In the genomic region with DNA sequence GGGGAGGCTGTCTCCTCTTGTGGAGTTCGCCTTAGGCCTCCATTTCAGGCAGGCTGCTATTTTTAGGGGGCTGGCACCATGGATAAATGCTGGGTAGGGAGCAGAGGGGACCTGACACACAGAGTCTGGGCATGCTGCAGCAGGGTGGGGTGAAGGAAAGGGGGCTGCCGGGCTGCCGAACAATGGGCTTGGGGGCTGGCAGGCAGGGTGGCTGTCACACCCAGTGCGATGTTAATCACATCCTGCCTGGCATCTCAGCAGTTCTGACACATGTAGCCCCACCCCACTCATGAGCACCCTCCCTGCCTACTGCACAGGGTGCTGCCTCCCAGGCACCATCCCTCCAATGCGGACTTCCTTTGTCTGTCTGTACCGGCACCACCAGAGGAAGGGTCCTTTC, we compare ENCODE assay signal across 8 mouse cellular contexts. TPM values are rescaled to one million over a fixed set of nuclear protein-coding genes. Genes with fewer than 3 reads are reported as not detected.
DNase-seq lines count a peak whose midpoint lies in the region; ATAC-seq and TF ChIP-seq lines count a peak whose summit lies in the region.

No protein-coding gene starts in this region.

- peaks cover 26% of the 10 kb centered on the region for H3K4me1 ChIP-seq in embryonic facial prominence, embryonic 14.5 days (ENCODE audit: control insufficient read depth, insufficient read depth, low read length)
- H3K4me1 ChIP-seq in hindbrain, embryonic 15.5 days (replicated peaks): peaks cover 24% of the 10 kb centered on the region
- H3K4me1 ChIP-seq in neural tube, embryonic 14.5 days (ENCODE audit: control insufficient read depth, insufficient read depth, low read length): peaks cover 14% of the 10 kb centered on the region; the same call in 1 of the 2 replicates
- H3K4me1 ChIP-seq in thymus, adult 2 months (replicated peaks; ENCODE audit: control insufficient read depth, insufficient read depth, low read length): no peaks in the 10 kb centered on the region

- 0 out of 2 replicates have a peak overlapping the region, but pooled peaks have one; percentile 20 for H3K9ac ChIP-seq in embryonic facial prominence, embryonic 14.5 days (ENCODE audit: low read depth, low read length)
- H3K9ac ChIP-seq in hindbrain, embryonic 15.5 days: no peak overlapping the region
- 0 out of 2 replicates have a peak overlapping the region, but pooled peaks have one; percentile 4 for H3K9ac ChIP-seq in neural tube, embryonic 14.5 days (replicated peaks; ENCODE audit: low read depth, low read length)

- peak; percentile 51 to 62 for DNase-seq in left cerebral cortex, postnatal 14 days (ENCODE audit: low spot score in 2 of 2)
- no peak for DNase-seq in left cerebral cortex, adult 18-20 months (ENCODE audit: low spot score in 2 of 2)
- DNase-seq in embryonic facial prominence, embryonic 14.5 days (ENCODE audit: low spot score): peak; percentile 17
- DNase-seq in adrenal gland, adult 18-20 months (ENCODE audit: low spot score in 2 of 2): no peak
- DNase-seq in urinary bladder, postnatal 25 days (ENCODE audit: low spot score): no peak
- DNase-seq in thymus, adult 2 months: no peak

- H3K4me2 ChIP-seq in embryonic facial prominence, embryonic 14.5 days (ENCODE audit: low read depth, low read length): no peak overlapping the region
- no peak overlapping the region for H3K4me2 ChIP-seq in hindbrain, embryonic 15.5 days
- H3K4me2 ChIP-seq in neural tube, embryonic 14.5 days (ENCODE audit: low read depth, low read length): no peak overlapping the region

- intact Hi-C loops in left cerebral cortex, postnatal 14 days (cut with DNase I): no loop called here

- 38% methylated on average over 5 of the region's 6 CpGs for WGBS in embryonic facial prominence, embryonic 14.5 days
- 35% methylated on average over 6 of the region's 6 CpGs for WGBS in hindbrain, embryonic 15.5 days
- WGBS in neural tube, embryonic 14.5 days: 44% methylated on average over 6 of the region's 6 CpGs
- 19% methylated on average over 6 of the region's 6 CpGs for WGBS in thymus, adult 2 months

- H3K27me3 ChIP-seq in embryonic facial prominence, embryonic 14.5 days (replicated peaks; ENCODE audit: control insufficient read depth, insufficient read depth, low read length): no peaks in the 10 kb centered on the region
- no peaks in the 10 kb centered on the region for H3K27me3 ChIP-seq in hindbrain, embryonic 15.5 days
- no peaks in the 10 kb centered on the region for H3K27me3 ChIP-seq in neural tube, embryonic 14.5 days (ENCODE audit: control insufficient read depth, insufficient read depth, low read length)
- H3K27me3 ChIP-seq in thymus, adult 2 months (ENCODE audit: control insufficient read depth, insufficient read depth, low read length): no peaks in the 10 kb centered on the region; the same call in 1 of the 2 replicates

- peak; percentile 53; the same call in 1 of the 2 replicates for ATAC-seq in embryonic facial prominence, embryonic 14.5 days (ENCODE audit: low read depth)
- 0 out of 2 replicates have a peak, but pooled peaks have one; percentile 23 for ATAC-seq in hindbrain, embryonic 15.5 days (ENCODE audit: low FRiP score, low read depth)
- no peak for ATAC-seq in neural tube, embryonic 14.5 days (ENCODE audit: low read depth)

- H3K4me3 ChIP-seq in embryonic facial prominence, embryonic 14.5 days (ENCODE audit: low read depth, low read length): no peak overlapping the region
- no peak overlapping the region for H3K4me3 ChIP-seq in hindbrain, embryonic 15.5 days
- no peak overlapping the region for H3K4me3 ChIP-seq in neural tube, embryonic 14.5 days (ENCODE audit: low read depth, low read length)
- H3K4me3 ChIP-seq in thymus, adult 2 months (ENCODE audit: control insufficient read depth, insufficient read depth, low read length): no peak overlapping the region

- H3K9me3 ChIP-seq in embryonic facial prominence, embryonic 14.5 days (ENCODE audit: control insufficient read depth, low read length): no peaks in the 10 kb centered on the region
- H3K9me3 ChIP-seq in hindbrain, embryonic 15.5 days: no peaks in the 10 kb centered on the region
- no peaks in the 10 kb centered on the region for H3K9me3 ChIP-seq in neural tube, embryonic 14.5 days (ENCODE audit: control insufficient read depth, low read length)

- TF ChIP-seq CTCF in thymus, adult 2 months (IDR thresholded peaks at IDR 0.05; ENCODE audit: borderline replicate concordance, control insufficient read depth, extremely low read depth, insufficient read depth, low read length, poor library complexity): no peak

- peak overlapping the region; percentile 30 for H3K27ac ChIP-seq in embryonic facial prominence, embryonic 14.5 days (replicated peaks; ENCODE audit: low read depth, low read length)
- peak overlapping the region; percentile 36 for H3K27ac ChIP-seq in hindbrain, embryonic 15.5 days (replicated peaks)
- H3K27ac ChIP-seq in neural tube, embryonic 14.5 days (ENCODE audit: low read depth, low read length): no peak overlapping the region
- H3K27ac ChIP-seq in thymus, adult 2 months (ENCODE audit: control insufficient read depth, insufficient read depth, low read length): no peak overlapping the region

- no peaks in the 10 kb centered on the region for H3K36me3 ChIP-seq in embryonic facial prominence, embryonic 14.5 days (ENCODE audit: control insufficient read depth, insufficient read depth, low read length)
- H3K36me3 ChIP-seq in hindbrain, embryonic 15.5 days: no peaks in the 10 kb centered on the region
- no peaks in the 10 kb centered on the region for H3K36me3 ChIP-seq in neural tube, embryonic 14.5 days (ENCODE audit: control insufficient read depth, insufficient read depth, low read length)
- no peaks in the 10 kb centered on the region for H3K36me3 ChIP-seq in thymus, adult 2 months (ENCODE audit: control insufficient read depth, insufficient read depth, low read length)

- TF ChIP-seq POLR2A in thymus, adult 2 months (IDR thresholded peaks at IDR 0.05; ENCODE audit: control insufficient read depth, extremely low read depth, insufficient read depth, low read length, poor library complexity): no peak

RNA-seq across cellular contexts. Expression of gene Zcchc14, which starts 15.9 kb away (rescaled TPM):
- 10 to 100 TPM; 71.8 to 75.9 TPM for total RNA-seq in left cerebral cortex, postnatal 14 days (2021)
- total RNA-seq in left cerebral cortex, adult 18-20 months (2021): 10 to 100 TPM; 63.2 to 68.7 TPM
- 21.3 and 23.0 TPM in 2 replicates for polyA plus RNA-seq in embryonic facial prominence, embryonic 14.5 days (2014; fragmentation: Nextera tagmentation; extraction: Ambion mirVana)
- polyA plus RNA-seq in hindbrain, embryonic 15.5 days (2015; fragmentation: Nextera tagmentation; extraction: Ambion mirVana): 21.6 and 23.9 TPM in 2 replicates
- polyA plus RNA-seq in neural tube, embryonic 14.5 days (2014; fragmentation: Nextera tagmentation; extraction: Ambion mirVana): 36.2 and 40.2 TPM in 2 replicates
- 10 to 100 TPM; 31.8 to 34.6 TPM for total RNA-seq in adrenal gland, adult 18-20 months (2021)
- polyA plus RNA-seq in thymus, adult 2 months (2012; rRNA removed): 5.6 and 6.5 TPM in 2 replicates

Comparison
In these comparisons a context has a peak if more than half of its experiments do, and no peak if none do; other contexts are left out.
1. DNase-seq: peak in left cerebral cortex, postnatal 14 days (2 of 2) and embryonic facial prominence, embryonic 14.5 days (single experiment); none in left cerebral cortex, adult 18-20 months (0 of 2), adrenal gland, adult 18-20 months (0 of 2), urinary bladder, postnatal 25 days (single experiment) and thymus, adult 2 months (single experiment).
2. H3K27ac ChIP-seq: peak in embryonic facial prominence, embryonic 14.5 days (single experiment) and hindbrain, embryonic 15.5 days (single experiment); none in neural tube, embryonic 14.5 days (single experiment) and thymus, adult 2 months (single experiment).